Mouse (Mus musculus): ENCODE measurements at regions not wholly inside any gene's neighbourhood (a gene's known extent, or its start where the extent isn't known, plus 50 kb on each side); places are given as distances from the start of the nearest gene placed in this dataset.

GRCm38 (mm10) chr6:91631261-91631660 lies 52.6 kb upstream of the Slc6a6 start:
- H3K9ac ChIP-seq (replicated peaks; ENCODE audit: low read depth, low read length), result no peak overlapping the region
- H3K36me3 ChIP-seq (replicated peaks; ENCODE audit: control insufficient read depth, insufficient read depth, low read length), result no peaks in the 10 kb centered on the region
- H3K9me3 ChIP-seq (replicated peaks; ENCODE audit: control insufficient read depth, low read length), result no peaks in the 10 kb centered on the region
- no peak overlapping the region for H3K4me2 ChIP-seq (ENCODE audit: low read depth, low read length)
- H3K4me3 ChIP-seq (ENCODE audit: low read depth, low read length), result no peak overlapping the region
- ATAC-seq (ENCODE audit: insufficient read depth, low read depth) (no peak), DNase-seq (ENCODE audit: low spot score) (no peak)
- no peak overlapping the region for H3K27ac ChIP-seq (ENCODE audit: low read depth)
- H3K4me1 ChIP-seq (ENCODE audit: control insufficient read depth, insufficient read depth), result no peaks in the 10 kb centered on the region
- TF ChIP-seq CTCF (IDR thresholded peaks at IDR 0.05; ENCODE audit: low read depth) (no peak), EP300 (IDR thresholded peaks at IDR 0.05; ENCODE audit: low read depth) (no peak)
- WGBS, result 89% methylated on average over 6 of the region's 6 CpGs
- H3K27me3 ChIP-seq (ENCODE audit: control insufficient read depth, insufficient read depth, low read length), result peaks cover 6% of the 10 kb centered on the region; the same call in 1 of the 2 replicates
